Mouse (Mus musculus) neural tube, embryonic 14.5 days (tissue): ENCODE data around the gene Elp4. TPM values are rescaled to one million over a fixed set of nuclear protein-coding genes. Genes with fewer than 3 reads are reported as not detected.

Source experiments
- ATAC-seq: fragments of 200-750 bp; cut with Nextera tagmentation; 2 replicates; pipeline ENCODE4 v1.8.0; 2017; ENCODE audit warnings: low read depth, mild to moderate bottlenecking, moderate TSS enrichment, moderate library complexity
- H3K27ac ChIP-seq: fragments of 300-500 bp; sonication (generic); 2 replicates; pipeline ENCODE4 v1.5.1; 2014; ENCODE audit warnings: low read depth, mild to moderate bottlenecking, control low read depth, low read length, moderate library complexity, mixed read lengths
- H3K27me3 ChIP-seq: fragments of 300-500 bp; sonication (generic); 2 replicates; pipeline ENCODE4 v1.6.1; 2014; ENCODE audit warnings: low read length; ENCODE audit not compliant: control insufficient read depth, insufficient read depth
- H3K36me3 ChIP-seq: fragments of 300-500 bp; sonication (generic); 2 replicates; pipeline ENCODE4 v1.6.1; 2014; ENCODE audit warnings: low read length, mixed read lengths; ENCODE audit not compliant: control insufficient read depth, insufficient read depth
- H3K4me1 ChIP-seq: fragments of 300-500 bp; sonication (generic); 2 replicates; pipeline ENCODE4 v1.6.1; 2014; ENCODE audit warnings: low read length; ENCODE audit not compliant: control insufficient read depth, insufficient read depth
- H3K4me2 ChIP-seq: fragments of 300-500 bp; sonication (generic); 2 replicates; pipeline ENCODE4 v1.6.1; 2014; ENCODE audit warnings: mild to moderate bottlenecking, low read depth, low read length, control low read depth
- H3K4me3 ChIP-seq: fragments of 300-500 bp; sonication (generic); 2 replicates; pipeline ENCODE4 v1.5.1; 2014; ENCODE audit warnings: low read depth, low read length, control low read depth, mixed read lengths
- H3K9ac ChIP-seq: fragments of 300-500 bp; sonication (generic); replicated peaks from 2 replicates; pipeline ENCODE4 v1.6.1; 2014; ENCODE audit warnings: low read depth, mild to moderate bottlenecking, control low read depth, low read length, mixed read lengths
- H3K9me3 ChIP-seq: fragments of 300-500 bp; sonication (generic); 2 replicates; pipeline ENCODE4 v1.6.1; 2016; ENCODE audit warnings: low read length; ENCODE audit not compliant: control insufficient read depth
- WGBS: fragments of 180-500 bp; shearing (Covaris S2); extraction: QIAGEN DNeasy Blood & Tissue Kit; methylation state at CpG from one replicate; pipeline ENCODE4 v1.1.7; 2014; 5-methylcytosine and 5-hydroxymethylcytosine counted together
- polyA plus RNA-seq: library from polyadenylated mRNA; unstranded; fragments of >200 nt; fragmentation: Nextera tagmentation; extraction: Ambion mirVana; gene quantifications from 2 replicates; pipeline ENCODE4 v1.2.1, GENCODE M21; 2014

Elp4 gene
- polyA plus RNA-seq, 1 experiment from 2014 or later, result 45.8 TPM

GRCm38 (mm10) chr2:105726657-105727056 lies 177.7 kb downstream of the Elp4 start:
- peak; percentile 49; the same call in 1 of the 2 replicates for ATAC-seq
- Histone ChIP-seq H3K36me3 (no peaks in the 10 kb centered on the region), H3K4me3 (no peak overlapping the region), H3K9ac (no peak overlapping the region), H3K27ac (no peak overlapping the region), H3K27me3 (no peaks in the 10 kb centered on the region), H3K4me1 (no peaks in the 10 kb centered on the region), H3K9me3 (no peaks in the 10 kb centered on the region), H3K4me2 (no peak overlapping the region)
- WGBS, result 73% methylated on average over 9 of the region's 9 CpGs

GRCm38 (mm10) chr2:105715409-105716115 lies 188.8 kb downstream of the Elp4 start:
- ATAC-seq, result peak; percentile 80
- WGBS, result 23% methylated on average over 8 of the region's 8 CpGs

GRCm38 (mm10) chr2:105710511-105710910 lies 193.9 kb downstream of the Elp4 start:
- Histone ChIP-seq H3K9ac (no peak overlapping the region), H3K4me1 (no peaks in the 10 kb centered on the region), H3K4me2 (no peak overlapping the region), H3K27ac (no peak overlapping the region), H3K27me3 (no peaks in the 10 kb centered on the region), H3K9me3 (no peaks in the 10 kb centered on the region), H3K36me3 (no peaks in the 10 kb centered on the region), H3K4me3 (no peak overlapping the region)
- WGBS, result 28% methylated on average over 3 of the region's 3 CpGs
- no peak for ATAC-seq

More at GRCm38 (mm10) chr2:105715409-105716115, 188.8 kb downstream of the Elp4 start:
- H3K4me3 ChIP-seq, result no peak overlapping the region
- H3K27ac ChIP-seq, result peak overlapping the region; percentile 60
- no peak overlapping the region for H3K4me2 ChIP-seq
- H3K27me3 ChIP-seq, result no peaks in the 10 kb centered on the region
- no peak overlapping the region for H3K9ac ChIP-seq
- H3K9me3 ChIP-seq, result no peaks in the 10 kb centered on the region
- H3K36me3 ChIP-seq, result no peaks in the 10 kb centered on the region
- H3K4me1 ChIP-seq, result 0 out of 2 replicates have a peak, but pooled peaks cover 3% of the 10 kb centered on the region

- 67% methylated on average over 3 of the region's 3 CpGs for WGBS
- H3K9me3 ChIP-seq, result no peaks in the 10 kb centered on the region
- H3K4me2 ChIP-seq, result no peak overlapping the region
- H3K27ac ChIP-seq, result no peak overlapping the region
- no peak overlapping the region for H3K9ac ChIP-seq
- no peaks in the 10 kb centered on the region for H3K4me1 ChIP-seq
- H3K27me3 ChIP-seq, result no peaks in the 10 kb centered on the region
- no peak overlapping the region for H3K4me3 ChIP-seq
- ATAC-seq, result no peak
- H3K36me3 ChIP-seq, result no peaks in the 10 kb centered on the region
Observed at GRCm38 (mm10) chr2:105709126-105709525, 195.2 kb downstream of the Elp4 start.

- WGBS, result 68% methylated on average over 2 of the region's 2 CpGs
Observed at GRCm38 (mm10) chr2:105705320-105705719, 199.0 kb downstream of the Elp4 start.

GRCm38 (mm10) chr2:105702586-105702985 lies 201.8 kb downstream of the Elp4 start:
- ATAC-seq, result no peak
- Histone ChIP-seq H3K4me3 (no peak overlapping the region), H3K9me3 (no peaks in the 10 kb centered on the region), H3K36me3 (no peaks in the 10 kb centered on the region), H3K27me3 (no peaks in the 10 kb centered on the region), H3K27ac (no peak overlapping the region), H3K4me1 (no peaks in the 10 kb centered on the region), H3K4me2 (no peak overlapping the region), H3K9ac (no peak overlapping the region)
- 90% methylated on average over 10 of the region's 10 CpGs for WGBS

More at GRCm38 (mm10) chr2:105705320-105705719, 199.0 kb downstream of the Elp4 start:
- Histone ChIP-seq H3K27me3 (no peaks in the 10 kb centered on the region), H3K27ac (no peak overlapping the region), H3K4me3 (no peak overlapping the region), H3K4me1 (no peaks in the 10 kb centered on the region), H3K36me3 (no peaks in the 10 kb centered on the region), H3K9me3 (no peaks in the 10 kb centered on the region), H3K9ac (no peak overlapping the region), H3K4me2 (no peak overlapping the region)
- no peak for ATAC-seq

GRCm38 (mm10) chr2:105701781-105702180 lies 202.6 kb downstream of the Elp4 start:
- H3K4me2 ChIP-seq, result no peak overlapping the region
- whole genome bisulfite sequencing, result 69% methylated on average over 4 of the region's 4 CpGs
- no peak overlapping the region for H3K4me3 ChIP-seq
- no peaks in the 10 kb centered on the region for H3K27me3 ChIP-seq
- H3K4me1 ChIP-seq, result no peaks in the 10 kb centered on the region
- H3K9me3 ChIP-seq, result no peaks in the 10 kb centered on the region
- no peak overlapping the region for H3K9ac ChIP-seq
- H3K27ac ChIP-seq, result no peak overlapping the region
- no peak for ATAC-seq
- no peaks in the 10 kb centered on the region for H3K36me3 ChIP-seq

GRCm38 (mm10) chr2:105698631-105699030 lies 205.7 kb downstream of the Elp4 start:
- 72% methylated on average over 2 of the region's 2 CpGs for WGBS
- ATAC-seq, result no peak
- Histone ChIP-seq H3K27ac (no peak overlapping the region), H3K4me1 (no peaks in the 10 kb centered on the region), H3K9ac (no peak overlapping the region), H3K27me3 (no peaks in the 10 kb centered on the region), H3K4me3 (no peak overlapping the region), H3K9me3 (no peaks in the 10 kb centered on the region), H3K36me3 (no peaks in the 10 kb centered on the region), H3K4me2 (no peak overlapping the region)

GRCm38 (mm10) chr2:105697741-105698140 lies 206.6 kb downstream of the Elp4 start:
- WGBS, result 65% methylated on average over 5 of the region's 5 CpGs
- no peaks in the 10 kb centered on the region for H3K4me1 ChIP-seq
- no peak overlapping the region for H3K27ac ChIP-seq
- no peak overlapping the region for H3K4me2 ChIP-seq
- no peak overlapping the region for H3K9ac ChIP-seq
- ATAC-seq, result no peak
- H3K27me3 ChIP-seq, result no peaks in the 10 kb centered on the region
- H3K9me3 ChIP-seq, result no peaks in the 10 kb centered on the region
- H3K36me3 ChIP-seq, result no peaks in the 10 kb centered on the region
- H3K4me3 ChIP-seq, result no peak overlapping the region
